Mouse (Mus musculus): ENCODE results near the gene Gm815. TPM values are rescaled to one million over a fixed set of nuclear protein-coding genes. Genes with fewer than 3 reads are reported as not detected.

The Gm815 gene
- total RNA-seq (2021): not detected
- long read RNA-seq, experiment 1: 0 reads
- long read RNA-seq, experiment 2: 0 reads

DNA sequence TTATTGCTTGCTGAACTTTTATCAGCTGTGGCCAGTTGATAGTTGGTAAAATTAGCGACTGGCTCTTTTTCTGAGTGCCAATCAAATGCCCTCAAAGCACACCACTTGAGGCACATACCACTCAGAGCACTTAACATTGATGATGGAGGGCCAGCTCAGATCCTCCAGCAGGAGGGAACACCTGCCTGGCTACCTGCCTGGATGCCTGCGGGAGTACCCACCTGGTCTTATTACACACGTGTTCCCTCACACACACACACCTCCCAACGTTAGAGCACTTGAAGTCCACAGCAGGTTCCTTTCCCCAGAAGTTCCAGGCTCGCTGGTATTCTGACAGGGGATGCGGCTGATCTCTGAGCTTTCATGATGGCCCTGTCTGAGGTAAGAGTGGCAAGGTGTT is at the start of gene Gm815:
Gene Gm815 (plus strand): TSS at position 266 of the 400 bp plus-strand sequence.
- no peak for DNase-seq

DNA sequence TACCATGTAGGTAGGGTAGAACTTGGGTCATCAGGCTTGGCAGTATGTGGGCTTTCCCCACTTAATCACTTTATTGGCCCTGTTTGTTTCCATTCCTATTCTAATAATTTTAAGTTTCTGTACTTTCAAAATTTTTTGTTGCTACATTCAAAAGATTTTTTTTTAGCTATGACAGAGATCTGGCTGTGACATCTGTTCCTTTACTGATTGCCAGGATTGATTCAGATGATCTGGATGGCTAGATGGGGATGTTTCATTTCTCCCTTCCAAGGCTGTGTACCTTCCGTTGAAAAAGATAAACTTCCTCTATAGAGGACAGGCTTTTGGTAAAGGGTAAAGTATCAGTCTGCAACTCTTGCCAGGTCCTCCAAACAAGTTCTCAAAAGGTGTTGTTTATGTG is 48.1 kb upstream of the Gm815 start:
- DNase-seq: no peak

DNA sequence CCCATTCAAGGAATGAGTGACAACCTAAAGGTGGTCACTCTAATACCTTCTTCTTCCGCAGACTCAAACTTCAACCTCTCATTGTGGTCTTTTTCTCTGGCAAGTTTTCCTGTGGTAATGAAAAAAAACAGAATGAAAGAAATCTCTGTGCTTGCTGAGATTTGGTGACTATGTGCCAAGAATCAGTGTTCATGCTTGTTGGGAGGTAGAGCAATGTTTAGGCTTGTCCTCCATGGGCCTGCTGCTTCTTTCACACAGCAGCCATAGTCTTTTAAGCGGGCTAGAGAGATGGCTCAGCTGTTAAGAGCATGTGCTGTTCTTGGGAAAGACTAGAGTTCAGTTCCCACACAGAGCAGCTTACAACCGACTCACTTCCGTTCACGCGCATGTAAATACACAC is 41.8 kb upstream of the Gm815 start:
- DNase-seq: no peak

DNA sequence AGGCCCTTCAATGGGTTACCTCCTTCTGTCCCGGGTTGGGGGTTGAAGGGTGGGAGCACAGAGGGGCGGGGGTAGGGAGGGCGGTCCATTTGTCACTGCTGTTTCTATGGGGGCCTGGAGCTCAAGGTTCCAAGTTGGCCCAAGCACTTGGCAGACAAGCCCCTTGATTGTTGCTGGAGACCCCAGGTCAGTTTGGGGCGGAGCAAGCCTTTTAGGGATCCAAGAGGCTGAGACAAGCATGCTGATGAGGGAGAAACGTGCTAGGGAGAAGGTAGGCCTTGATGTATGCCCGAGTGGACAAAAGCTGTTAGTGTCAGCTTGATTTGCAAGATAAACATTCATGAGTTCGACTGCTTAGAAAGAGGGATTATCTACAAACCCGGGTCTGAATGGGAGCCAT is 40.9 kb upstream of the Gm815 start:
- no peak for DNase-seq

DNA sequence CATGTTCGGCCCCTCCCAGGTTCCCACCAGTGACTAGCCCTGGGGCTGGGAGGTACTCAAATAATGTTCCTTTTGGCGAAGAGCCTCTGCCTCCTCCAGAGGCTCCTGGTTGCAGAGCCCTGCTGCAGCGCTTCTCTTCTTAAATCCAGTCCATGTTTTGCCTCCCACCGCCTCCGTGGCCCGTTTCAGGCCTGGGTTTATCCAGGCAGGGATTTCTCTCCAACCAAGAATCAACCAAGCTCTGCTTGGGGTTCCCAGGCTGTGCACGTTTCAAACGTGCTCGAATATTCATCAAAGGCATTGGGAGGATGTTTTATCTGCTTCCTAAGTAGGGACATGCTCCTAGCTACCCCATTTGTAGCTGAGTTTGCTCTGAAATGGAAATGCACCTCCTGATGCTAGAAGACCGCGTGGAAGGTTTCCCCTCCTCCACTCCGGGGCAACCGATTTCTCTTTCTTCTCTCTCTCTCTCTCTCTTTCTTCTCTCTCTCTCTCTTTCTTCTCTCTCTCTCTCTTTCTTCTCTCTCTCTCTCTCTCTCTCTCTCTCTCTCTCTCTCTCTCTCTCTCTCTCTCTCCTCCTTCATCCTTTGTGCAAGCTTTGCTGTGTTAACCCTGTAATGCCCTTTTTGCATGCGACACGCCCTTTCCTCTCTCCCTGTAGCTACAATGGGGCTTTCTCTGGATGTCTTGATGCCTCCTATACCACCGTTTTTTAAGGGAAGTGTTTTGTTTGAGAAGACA is 40.2 kb upstream of the Gm815 start:
- peak; percentile 77 for DNase-seq

DNA sequence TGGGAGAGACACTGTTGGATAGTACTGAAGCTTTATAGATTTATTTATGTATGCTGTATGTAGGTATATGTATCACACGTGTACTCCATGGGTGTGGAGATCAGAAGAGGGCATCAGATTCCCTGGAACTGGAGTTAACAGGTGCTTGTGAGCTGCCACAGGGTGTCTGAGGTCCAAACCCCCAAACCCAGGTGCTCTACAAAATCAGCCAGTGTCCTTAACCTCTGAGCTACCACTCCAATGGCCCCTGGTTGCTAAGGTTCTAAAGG is 39.7 kb upstream of the Gm815 start:
- no peak for DNase-seq

DNA sequence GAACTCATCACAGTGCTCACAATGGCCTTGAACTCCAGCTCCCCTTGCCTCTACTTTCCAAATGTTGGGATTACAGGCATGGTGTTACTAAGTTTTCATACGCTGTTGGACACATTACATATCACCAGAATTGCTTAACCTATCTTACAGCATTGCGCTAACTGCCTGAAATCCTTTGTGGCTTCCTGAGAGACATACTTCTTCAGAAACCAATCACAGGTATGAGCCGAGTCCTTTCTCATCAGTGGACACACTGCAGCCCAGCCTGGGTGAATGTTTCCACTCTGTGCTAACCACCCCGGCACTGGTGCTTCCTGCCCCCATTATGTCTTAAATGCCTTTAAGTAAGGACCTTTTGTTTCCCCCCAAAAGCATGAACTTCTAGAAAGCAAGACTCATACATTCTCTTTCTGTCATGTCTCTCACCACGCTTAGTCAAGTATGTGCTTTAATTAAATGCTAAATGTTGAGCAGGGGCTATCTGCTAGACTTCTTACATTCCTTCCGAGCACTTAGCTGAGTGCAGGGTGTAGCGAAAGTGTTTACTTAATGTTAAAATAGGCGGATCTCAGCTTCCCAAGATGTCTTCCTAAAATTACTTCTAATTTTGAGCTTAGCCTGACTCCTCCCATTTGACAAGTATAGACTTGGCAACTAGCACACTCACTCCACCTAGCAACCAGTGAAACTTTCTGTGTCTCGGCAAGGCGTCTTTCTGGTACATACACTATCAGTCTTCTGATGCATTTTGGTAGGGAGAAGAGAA is 34.5 kb upstream of the Gm815 start:
- no peak for DNase-seq

DNA sequence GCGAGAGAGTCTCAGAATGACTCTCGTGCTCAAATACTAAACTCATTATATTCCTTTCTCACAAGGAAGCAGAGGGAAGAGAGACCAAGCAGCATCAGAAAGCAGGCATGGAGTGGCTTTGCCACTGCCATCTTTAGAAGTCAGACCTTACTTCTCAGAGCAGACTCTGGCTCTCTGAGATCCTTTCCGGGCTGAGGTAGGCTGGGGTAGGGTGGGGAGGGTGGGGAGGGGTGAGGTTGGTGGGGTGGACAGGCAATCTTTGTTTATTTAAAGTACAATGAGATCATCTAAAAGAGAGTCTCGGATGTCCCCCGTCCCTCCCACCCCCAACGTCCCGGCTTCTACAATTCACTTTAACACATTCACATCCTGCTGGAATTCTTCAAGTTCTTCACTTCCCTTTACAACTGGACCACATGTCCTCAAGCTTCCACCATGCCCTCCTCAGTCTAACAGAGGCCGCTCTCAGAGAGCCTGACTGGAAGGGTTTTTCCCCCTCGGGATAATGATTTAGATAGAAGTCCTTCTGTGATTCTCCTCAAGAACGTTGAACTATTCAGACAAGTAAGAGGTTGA is 33.3 kb upstream of the Gm815 start:
- DNase-seq: no peak

DNA sequence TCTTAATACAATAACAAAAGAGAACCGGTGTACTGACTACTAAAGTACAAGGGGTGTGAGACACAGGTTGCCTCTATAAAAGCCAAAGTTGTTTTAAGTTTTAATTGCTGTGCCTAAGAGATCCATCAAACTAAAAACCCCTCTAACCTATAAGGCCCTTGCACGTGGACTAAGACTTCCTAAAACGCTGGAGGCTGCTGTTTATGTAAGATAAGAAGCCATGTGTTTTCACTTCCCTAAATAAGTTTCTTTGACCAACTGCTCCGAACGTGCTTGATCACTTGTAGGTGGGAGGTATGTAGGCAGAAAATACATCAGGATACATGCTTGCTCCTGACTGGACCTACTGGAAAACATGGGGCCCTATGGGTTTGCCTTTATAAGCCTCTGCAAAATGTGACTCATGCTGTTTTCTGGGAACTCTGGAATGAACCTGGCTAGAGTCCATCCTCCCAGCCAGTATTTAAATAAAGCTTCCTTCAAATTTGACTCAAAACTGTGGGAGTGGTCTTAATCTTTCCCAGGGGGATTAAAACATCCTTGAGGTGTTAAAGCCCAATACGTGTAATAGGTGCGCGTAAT is 31.9 kb upstream of the Gm815 start:
- DNase-seq: no peak

DNA sequence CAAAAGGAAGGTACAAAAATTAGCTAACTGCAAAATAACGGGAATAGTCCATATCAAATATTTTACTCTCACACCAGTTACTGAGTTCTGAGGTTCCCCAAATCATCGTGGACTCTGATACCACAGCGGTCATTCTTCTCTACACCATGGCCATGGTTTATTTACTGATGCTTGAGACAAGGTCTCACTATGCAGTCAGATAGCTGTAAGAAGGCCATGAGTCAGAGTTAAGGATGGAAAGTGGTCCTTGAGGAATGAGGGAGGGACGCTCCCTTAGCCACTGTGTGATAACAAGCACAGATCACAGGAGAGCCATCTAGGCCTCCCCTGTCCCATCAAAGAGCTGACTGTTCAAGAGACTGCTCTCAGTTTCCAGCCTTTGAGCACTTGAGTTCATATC is 31.0 kb upstream of the Gm815 start:
- DNase-seq: no peak

DNA sequence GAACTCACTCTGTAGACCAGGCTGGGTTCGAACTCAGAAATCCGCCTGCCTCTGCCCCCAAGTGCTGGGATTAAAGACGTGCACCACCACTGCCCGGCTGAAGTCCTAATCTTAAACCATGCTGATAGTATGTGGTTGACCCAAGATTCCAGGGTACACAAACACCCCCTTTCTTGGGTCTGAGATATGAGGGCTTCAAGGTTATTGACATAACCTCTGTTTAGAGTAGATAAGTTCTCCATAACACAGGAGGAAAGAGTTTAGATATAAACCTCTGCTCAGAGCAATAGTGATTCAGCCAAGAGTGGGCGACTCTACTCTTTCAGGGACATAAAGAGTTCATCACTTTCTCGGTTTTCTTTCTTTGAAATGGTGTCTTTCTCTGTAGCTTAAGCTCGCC is 30.5 kb upstream of the Gm815 start:
- no peak for DNase-seq

DNA sequence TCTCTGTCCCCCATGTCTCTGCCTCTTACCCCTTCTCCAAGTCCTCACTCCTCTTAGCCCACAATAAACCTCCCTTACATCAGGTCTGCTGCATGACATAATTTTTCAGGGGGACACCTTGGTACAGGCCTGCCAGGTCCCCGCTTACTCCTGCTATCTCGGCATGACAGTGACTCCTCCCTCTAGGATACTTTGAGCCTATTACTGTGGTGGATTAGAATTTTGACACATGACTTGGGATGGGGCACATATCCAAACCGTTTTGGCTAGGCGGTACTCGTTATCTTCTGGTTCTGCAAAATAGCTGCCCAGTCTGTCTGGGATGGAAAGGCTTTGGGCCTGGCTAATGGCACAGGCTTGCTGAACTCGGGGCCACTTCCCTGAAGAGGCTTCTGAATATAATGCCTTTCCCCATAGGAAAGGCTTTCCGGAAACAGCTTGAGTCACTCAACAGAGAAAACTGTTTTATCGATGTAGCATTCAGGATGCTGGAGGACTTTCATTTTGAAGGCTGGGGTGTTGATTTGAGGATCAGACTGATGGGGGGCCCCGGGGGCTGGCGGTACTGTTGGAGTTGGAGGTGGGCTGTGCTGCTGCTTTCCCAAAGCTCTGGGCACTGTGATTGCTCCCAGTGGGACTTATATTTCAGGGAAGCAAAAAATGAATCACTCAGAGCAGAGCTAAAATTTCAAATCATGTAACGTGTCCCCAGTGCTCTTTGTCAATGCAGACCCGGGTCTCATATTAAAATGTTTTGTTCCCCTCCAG is 27.1 kb upstream of the Gm815 start:
- no peak for DNase-seq

DNA sequence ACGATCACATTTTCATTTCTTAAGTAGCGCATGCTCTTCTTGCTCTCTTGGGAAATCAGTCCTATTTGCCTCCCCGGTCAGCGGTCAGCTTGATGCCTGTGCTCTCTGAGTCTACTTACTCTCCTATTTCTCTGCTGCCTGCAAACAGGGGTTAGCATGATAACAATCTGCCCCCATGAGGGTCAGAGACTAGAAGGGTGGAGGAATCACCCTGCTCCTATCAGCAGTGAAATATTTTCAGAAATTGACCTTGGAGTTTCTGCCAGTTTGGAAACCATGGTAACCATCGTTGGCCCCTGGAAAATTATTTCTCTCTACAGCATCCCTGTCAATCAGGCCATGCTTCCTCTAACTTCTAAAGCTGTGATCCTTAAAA is 26.5 kb upstream of the Gm815 start:
- no peak for DNase-seq

DNA sequence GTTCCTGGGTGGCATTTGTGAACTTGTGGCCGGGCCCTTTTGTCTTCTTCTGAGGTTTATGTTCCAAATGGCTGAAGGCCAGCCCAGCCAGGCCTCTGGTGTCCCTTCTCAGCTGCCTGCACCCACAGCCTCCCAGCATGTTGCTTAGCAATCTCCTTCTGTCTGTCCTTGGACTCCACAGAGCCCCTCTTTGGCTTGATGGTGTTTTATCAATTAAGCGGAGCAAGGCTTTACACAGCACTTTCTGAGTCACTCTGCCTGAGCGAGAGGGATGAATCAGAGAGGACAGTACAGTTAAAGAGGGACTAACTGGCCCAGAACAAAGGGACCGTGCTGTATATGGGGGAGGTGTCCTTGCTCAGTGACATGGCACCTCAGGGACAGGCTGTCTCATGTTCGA is 22.0 kb upstream of the Gm815 start:
- no peak for DNase-seq

DNA sequence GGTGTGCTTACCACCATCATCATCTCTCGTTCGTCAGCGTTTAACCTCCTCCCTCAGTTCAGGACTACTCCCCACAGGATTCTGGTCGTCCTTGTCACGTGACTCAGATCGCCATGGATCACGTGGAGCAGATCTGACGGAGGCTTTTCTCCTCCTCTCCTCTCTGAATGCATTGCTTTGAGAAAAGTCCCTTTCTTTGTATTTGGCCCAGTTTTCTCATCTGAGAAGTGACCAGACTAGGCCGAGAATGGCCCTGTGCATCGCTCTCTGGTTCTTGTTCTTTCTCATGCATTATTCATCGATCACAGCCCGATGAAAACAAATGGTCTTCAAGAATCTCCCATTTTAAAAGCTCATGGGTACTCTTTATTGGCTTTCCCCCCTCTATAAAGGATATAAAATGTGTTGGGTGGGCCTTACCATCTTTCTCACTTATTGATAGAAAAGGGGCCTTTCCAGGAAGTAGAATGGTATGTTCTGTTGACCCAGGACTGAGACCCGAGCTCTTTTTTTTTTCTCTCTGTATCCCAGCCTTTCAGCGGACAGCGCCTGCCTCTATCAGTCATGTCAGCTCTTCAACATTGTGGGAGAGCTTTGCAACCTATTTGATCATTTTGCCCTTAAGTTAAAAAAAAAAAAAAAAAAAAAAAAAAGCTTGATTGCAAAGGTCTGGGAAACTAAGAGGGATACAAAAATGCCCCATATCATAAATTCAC is 20.5 kb upstream of the Gm815 start:
- no peak for DNase-seq

DNA sequence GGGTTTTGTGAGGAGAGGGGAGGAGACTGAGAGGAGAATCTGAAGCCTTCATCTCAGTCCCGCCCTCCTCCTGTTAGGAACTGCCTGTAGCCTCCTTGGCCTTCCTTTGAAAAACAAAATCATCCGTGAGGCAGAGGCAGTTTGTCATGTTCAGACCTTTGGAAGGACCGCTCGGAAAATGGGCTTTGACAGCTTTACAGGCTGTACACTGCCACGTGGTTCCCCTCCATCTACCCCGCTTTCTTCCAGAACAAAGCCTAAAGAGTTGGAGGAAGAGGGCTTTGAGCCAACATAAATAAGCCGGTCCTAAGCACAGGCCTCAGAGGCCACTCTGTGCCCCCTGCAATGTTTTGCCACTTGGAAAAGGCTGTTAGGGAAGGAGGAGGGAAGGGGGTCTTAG is 19.9 kb upstream of the Gm815 start:
- no peak for DNase-seq

DNA sequence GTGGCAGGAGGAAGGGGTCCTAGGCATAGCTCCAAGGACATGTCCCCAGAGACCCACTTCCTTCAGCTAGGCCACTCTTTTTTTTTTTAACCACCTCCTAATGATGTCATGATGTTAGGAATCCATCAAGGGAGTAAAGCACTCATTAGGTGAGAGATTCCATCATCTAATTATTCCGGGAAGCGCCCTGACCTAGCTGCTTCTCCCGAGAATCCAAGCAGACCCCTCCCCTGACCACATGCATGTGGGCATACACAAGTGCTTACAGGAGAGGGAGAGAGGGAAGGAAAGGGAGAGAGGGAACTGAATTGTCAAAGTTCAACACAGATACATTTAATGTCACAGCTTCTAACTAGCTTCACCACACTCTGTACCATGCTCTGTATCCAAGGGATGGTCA is 16.1 kb upstream of the Gm815 start:
- no peak for DNase-seq

DNA sequence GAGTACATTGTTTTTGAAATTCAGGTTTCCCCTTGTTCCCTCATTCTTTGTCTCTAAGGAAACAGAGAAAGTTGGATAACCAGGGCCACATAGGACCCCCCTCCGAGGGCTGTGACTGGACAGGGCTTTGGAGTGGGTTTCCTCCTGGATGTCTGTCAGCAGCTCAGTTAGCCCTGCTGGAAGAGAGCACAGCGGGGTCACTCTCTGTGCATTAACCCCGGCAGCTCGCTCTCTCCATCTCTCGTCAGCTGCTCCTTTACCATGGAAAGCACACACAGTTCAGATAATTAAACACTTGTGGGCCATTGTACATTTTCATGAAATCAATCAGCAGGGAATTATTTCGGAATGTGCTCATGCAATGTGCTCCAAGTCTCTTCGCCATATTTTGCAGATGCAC is 15.4 kb upstream of the Gm815 start:
- DNase-seq: no peak

DNA sequence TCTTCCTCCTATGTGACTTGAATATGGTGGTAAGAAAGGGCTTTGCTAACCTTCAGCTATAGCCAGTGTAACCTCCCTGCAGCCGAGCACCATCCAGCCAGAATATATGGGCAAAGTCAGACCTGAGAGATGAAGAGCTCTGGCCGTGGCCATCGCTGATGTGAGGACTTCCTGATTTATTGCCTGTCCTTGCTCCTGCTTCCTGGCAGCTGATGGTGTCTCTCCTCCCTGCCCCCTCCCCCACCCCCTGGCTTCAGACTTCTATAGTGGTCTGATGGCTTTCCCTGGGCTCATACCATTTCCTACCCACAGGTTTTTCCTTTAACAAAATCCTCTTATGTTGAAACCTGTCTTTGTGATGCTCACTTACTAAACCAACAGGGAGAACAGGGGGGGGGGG is 14.6 kb upstream of the Gm815 start:
- DNase-seq: no peak

DNA sequence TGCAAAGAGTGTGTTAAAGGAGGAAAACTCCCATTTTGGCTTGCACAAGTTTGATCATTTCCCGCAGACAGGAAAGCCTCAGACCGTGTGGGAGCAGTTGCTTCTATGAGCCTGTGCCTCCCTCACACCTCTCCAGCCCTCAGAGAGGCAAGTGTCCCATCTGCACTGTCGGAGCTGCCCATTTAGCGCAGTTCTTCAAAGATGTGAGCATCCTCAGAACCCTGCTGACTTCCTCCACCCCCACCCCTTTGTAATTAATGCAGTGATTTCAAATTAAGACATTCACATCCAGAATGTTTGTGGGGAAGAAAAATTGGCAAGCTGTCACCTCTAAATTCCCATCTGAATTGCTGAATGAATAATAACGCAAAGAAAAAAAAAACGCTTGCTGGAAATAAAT is 12.8 kb upstream of the Gm815 start:
- no peak for DNase-seq

DNA sequence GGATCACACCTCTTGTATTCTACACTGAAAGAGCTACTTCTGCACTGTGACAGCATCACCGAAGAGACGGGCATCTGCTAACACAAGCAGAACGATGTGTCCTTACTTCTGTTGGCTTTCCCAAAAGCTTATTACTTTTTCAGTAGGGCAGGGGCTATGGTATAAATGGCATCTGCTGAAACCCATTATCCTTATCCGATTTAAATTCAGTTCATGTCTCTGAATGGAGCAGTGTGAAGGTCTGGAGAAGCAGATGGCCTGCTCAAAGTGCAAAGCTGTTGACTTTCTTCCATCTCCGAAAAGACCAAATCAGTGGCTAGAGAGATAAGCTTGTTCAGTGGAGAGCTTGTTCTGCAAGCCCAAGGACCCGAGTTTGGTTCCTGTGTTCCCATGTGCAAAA is 10.1 kb upstream of the Gm815 start:
- no peak for DNase-seq

DNA sequence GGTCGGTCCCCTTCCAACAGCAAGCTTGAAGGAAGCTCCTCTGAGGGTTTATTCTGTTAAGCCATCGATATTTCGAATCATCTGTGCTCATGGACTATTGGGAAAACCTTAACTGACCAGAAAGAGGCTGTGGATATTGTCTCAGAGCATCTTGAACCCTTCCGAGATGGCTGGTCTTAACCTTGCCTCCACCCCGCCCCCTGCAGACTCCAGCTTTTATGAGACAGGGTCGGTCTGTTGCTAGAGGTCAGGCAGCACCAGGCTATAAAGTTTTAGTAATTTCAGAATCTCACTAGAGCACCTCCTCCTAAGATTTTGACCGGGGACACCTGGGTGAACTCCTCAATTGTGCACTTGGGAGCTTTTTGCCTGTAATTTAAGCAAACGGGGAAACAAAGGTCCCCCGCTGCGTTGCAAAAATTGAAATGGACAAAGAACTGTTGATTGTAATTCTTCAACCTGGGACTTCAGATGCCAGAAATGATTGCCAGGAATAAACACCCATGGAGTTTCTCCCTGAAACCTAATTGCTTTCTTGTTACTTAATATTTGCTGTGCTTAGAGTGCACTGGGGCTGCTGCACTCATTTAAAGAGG is 8.4 kb upstream of the Gm815 start:
- no peak for DNase-seq
